ENCODE assay signal across 13 mouse cellular contexts in the genomic region with DNA sequence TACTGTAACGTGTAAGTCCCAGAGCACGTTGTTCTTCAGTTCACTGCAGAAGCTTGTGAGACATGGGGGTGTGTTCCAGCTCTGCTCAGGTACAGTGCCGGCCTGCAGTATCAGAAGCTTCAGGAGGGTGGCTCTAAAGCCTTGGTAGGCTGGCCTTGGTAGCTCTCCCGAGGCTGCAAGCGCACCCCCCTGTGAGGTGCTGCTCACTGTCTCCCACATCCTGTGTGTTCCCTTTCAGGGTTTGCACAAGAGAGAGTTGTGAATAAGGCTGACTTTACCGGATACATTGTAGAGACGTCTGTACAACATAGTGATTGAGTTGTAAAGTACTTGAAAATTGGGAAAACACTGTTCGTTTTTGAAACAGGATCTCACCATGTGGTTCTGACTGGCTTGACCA.
DNase-seq lines count a peak whose midpoint lies in the region; ATAC-seq lines count a peak whose summit lies in the region.
"Had no signal": no experiment of that assay in that cellular context is flagged by ENCODE, and none has a peak within 500 bp of the region (broad histone marks: within the 10 kb centered on the region; RNA-seq: fewer than 3 reads in every experiment).

No protein-coding gene starts in this region.

- H3K4me1 ChIP-seq in heart, embryonic 14.5 days (ENCODE audit: control insufficient read depth in 2 of 2, insufficient read depth in 2 of 2, low read length in 2 of 2) = peaks cover 22 to 37% of the 10 kb centered on the region in 2 experiments
- peaks cover 11% of the 10 kb centered on the region for H3K4me1 ChIP-seq in liver, embryonic 12.5 days
- H3K4me1 ChIP-seq: hindbrain, embryonic 15.5 days had no signal

- WGBS in heart, embryonic 14.5 days = 61% methylated on average over 8 of the region's 8 CpGs
- 76% methylated on average over 8 of the region's 8 CpGs for WGBS in liver, embryonic 12.5 days (ENCODE audit: insufficient replicate concordance)

- peak overlapping the region; percentile 55 for H3K4me2 ChIP-seq in heart, embryonic 14.5 days (ENCODE audit: low read length)
- no peak overlapping the region for H3K4me2 ChIP-seq in liver, embryonic 12.5 days
- H3K4me2 ChIP-seq: forebrain, embryonic 12.5 days; hindbrain, embryonic 15.5 days; limb, embryonic 13.5 days had no signal

- peak overlapping the region; percentile 57 for H3K9ac ChIP-seq in heart, embryonic 14.5 days (ENCODE audit: low read length)
- H3K9ac ChIP-seq in liver, embryonic 12.5 days = no peak overlapping the region
- H3K9ac ChIP-seq: forebrain, embryonic 12.5 days; hindbrain, embryonic 15.5 days; limb, embryonic 13.5 days had no signal

- H3K27me3 ChIP-seq in heart, embryonic 14.5 days (ENCODE audit: control insufficient read depth, insufficient read depth, low read length) = no peaks in the 10 kb centered on the region
- no peaks in the 10 kb centered on the region for H3K27me3 ChIP-seq in liver, embryonic 12.5 days (replicated peaks)
- H3K27me3 ChIP-seq: forebrain, embryonic 12.5 days; hindbrain, embryonic 15.5 days; limb, embryonic 13.5 days had no signal

- peak; percentile 27; the same call in 1 of the 2 replicates for ATAC-seq in heart, embryonic 14.5 days (ENCODE audit: insufficient number of reproducible peaks, insufficient read depth, low FRiP score, low read depth)
- ATAC-seq in liver, embryonic 12.5 days = no peak; the same call in 1 of the 2 replicates
- no peak for ATAC-seq in erythroid progenitor cell, adult 5-6 weeks (replicated peaks; ENCODE audit: low FRiP score, poor library complexity, severe bottlenecking)

- DNase-seq in heart, adult 9 months (ENCODE audit: low spot score in 2 of 2) = no peak
- peak; percentile 81 for DNase-seq in T-cell, adult 2 months (ENCODE audit: low spot score)
- DNase-seq in thymus, postnatal 10 days (ENCODE audit: low spot score in 2 of 2) = peak; percentile 38 to 39
- DNase-seq in lung, postnatal 36 days = no peak
- DNase-seq: cerebellum, adult 8-10 months; gastrocnemius, adult 2 months; lung, postnatal 14 days had no signal

- H3K36me3 ChIP-seq in heart, embryonic 14.5 days (ENCODE audit: control insufficient read depth, insufficient read depth, low read length) = peaks cover 31% of the 10 kb centered on the region
- H3K36me3 ChIP-seq in liver, embryonic 12.5 days = peaks cover 18% of the 10 kb centered on the region

- H3K4me3 ChIP-seq in heart, embryonic 14.5 days (ENCODE audit: control insufficient read depth in 1 of 2, insufficient read depth in 1 of 2, low read depth in 1 of 2, low read length in 2 of 2) = peak overlapping the region in 1 of 2 experiments; percentile 12; a peak in 1 of 4 replicates
- H3K4me3 ChIP-seq in liver, embryonic 12.5 days = no peak overlapping the region
- H3K4me3 ChIP-seq: forebrain, embryonic 12.5 days; gastrocnemius, adult 2 months; hindbrain, embryonic 15.5 days; limb, embryonic 13.5 days had no signal

- no peaks in the 10 kb centered on the region for H3K9me3 ChIP-seq in heart, embryonic 14.5 days (ENCODE audit: control insufficient read depth, low read length)
- no peaks in the 10 kb centered on the region for H3K9me3 ChIP-seq in liver, embryonic 12.5 days (replicated peaks)
- H3K9me3 ChIP-seq: forebrain, embryonic 12.5 days; hindbrain, embryonic 15.5 days; limb, embryonic 13.5 days had no signal

- H3K27ac ChIP-seq in heart, embryonic 14.5 days (replicated peaks in 1 of 2; ENCODE audit: control insufficient read depth in 1 of 2, insufficient read depth in 1 of 2, low read depth in 2 of 2, low read length in 2 of 2) = peak overlapping the region; percentile 42 to 82
- H3K27ac ChIP-seq in liver, embryonic 12.5 days = peak overlapping the region; percentile 54; the same call in 1 of the 2 replicates
- H3K27ac ChIP-seq: gastrocnemius, adult 2 months; hindbrain, embryonic 15.5 days; limb, embryonic 13.5 days had no signal

Comparison
In these comparisons a context has a peak if more than half of its experiments do, and no peak if none do; other contexts are left out.
1. DNase-seq: peak in T-cell, adult 2 months (single experiment) and thymus, postnatal 10 days (2 of 2); none in heart, adult 9 months (0 of 2) and lung, postnatal 36 days (single experiment).